Mouse (Mus musculus) lung, postnatal 0 days (tissue): ENCODE measurements around the gene Srebf1. TPM values are rescaled to one million over a fixed set of nuclear protein-coding genes. Genes with fewer than 3 reads are reported as not detected.

Experiments
- ATAC-seq: fragments of 200-750 bp; cut with Nextera tagmentation; 2 replicates; pipeline ENCODE4 v1.8.0; 2017; ENCODE audit warnings: moderate library complexity
- DNase-seq: peaks from one replicate; pipeline ENCODE4 v3.0.0-alpha.2; 2016; ENCODE audit warnings: low spot score
- H3K27ac ChIP-seq: fragments of 300-500 bp; sonication (generic); 2 replicates; pipeline ENCODE4 v1.5.1; 2014; ENCODE audit warnings: antibody characterized with exemption, mild to moderate bottlenecking, low read length, mixed read lengths
- H3K27me3 ChIP-seq: fragments of 300-500 bp; sonication (generic); replicated peaks from 2 replicates; pipeline ENCODE4 v1.6.1; 2014; ENCODE audit warnings: low read length, mixed read lengths; ENCODE audit not compliant: insufficient read depth
- H3K36me3 ChIP-seq: fragments of 300-500 bp; sonication (generic); 2 replicates; pipeline ENCODE4 v1.6.1; 2014; ENCODE audit warnings: low read length, mixed read lengths; ENCODE audit not compliant: insufficient read depth
- H3K4me1 ChIP-seq: fragments of 300-500 bp; sonication (generic); 2 replicates; pipeline ENCODE4 v1.6.1; 2014; ENCODE audit warnings: antibody characterized with exemption, low read depth, low read length, mixed read lengths; ENCODE audit not compliant: insufficient read depth
- H3K4me2 ChIP-seq: fragments of 300-500 bp; sonication (generic); replicated peaks from 2 replicates; pipeline ENCODE4 v1.6.1; 2014; ENCODE audit warnings: low read depth, mild to moderate bottlenecking, low read length, moderate library complexity, mixed read lengths
- H3K4me3 ChIP-seq: fragments of 300-500 bp; sonication (generic); 2 replicates; pipeline ENCODE4 v1.5.1; 2014; ENCODE audit warnings: low read depth, low read length
- H3K9ac ChIP-seq: fragments of 300-500 bp; sonication (generic); replicated peaks from 2 replicates; pipeline ENCODE4 v1.6.1; 2014; ENCODE audit warnings: low read depth, mild to moderate bottlenecking
- H3K9me3 ChIP-seq: fragments of 300-500 bp; sonication (generic); 2 replicates; pipeline ENCODE4 v1.6.1; 2016; ENCODE audit warnings: low read length, mixed read lengths
- CTCF ChIP-seq: IDR thresholded peaks from 2 replicates; pipeline ENCODE4 v1.5.1; 2016; ENCODE audit warnings: antibody characterized with exemption, mild to moderate bottlenecking
- EP300 ChIP-seq: IDR thresholded peaks from 2 replicates; pipeline ENCODE4 v1.6.1; 2016; ENCODE audit warnings: antibody characterized with exemption, mild to moderate bottlenecking, control low read depth
- WGBS: fragments of 180-500 bp; shearing (Covaris S2); extraction: QIAGEN DNeasy Blood & Tissue Kit; methylation state at CpG from one replicate; pipeline ENCODE4 v1.1.7; 2014; 5-methylcytosine and 5-hydroxymethylcytosine counted together
- polyA plus RNA-seq: library from polyadenylated mRNA; unstranded; fragments of >200 nt; fragmentation: Nextera tagmentation; extraction: Ambion mirVana; gene quantifications from 2 replicates; pipeline ENCODE4 v1.2.1, GENCODE M21; 2015

The Srebf1 gene
- polyA plus RNA-seq, 1 experiment from 2014 or later = 70.1 TPM

- no peaks in the 10 kb centered on the region; the same call in 1 of the 2 replicates for H3K4me1 ChIP-seq
- H3K4me3 ChIP-seq = no peak overlapping the region
- H3K4me2 ChIP-seq = no peak overlapping the region
- peak overlapping the region; percentile 20; the same call in 1 of the 2 replicates for H3K27ac ChIP-seq
- DNase-seq = peak; percentile 46
- WGBS = 72% methylated on average over 16 of the region's 17 CpGs
- no peak for TF ChIP-seq CTCF
- no peak for TF ChIP-seq EP300
- no peak overlapping the region for H3K9ac ChIP-seq
- peaks cover 6% of the 10 kb centered on the region; the same call in 1 of the 2 replicates for H3K36me3 ChIP-seq
- peak; percentile 64 for ATAC-seq
- H3K27me3 ChIP-seq = no peaks in the 10 kb centered on the region
- H3K9me3 ChIP-seq = peaks cover 4% of the 10 kb centered on the region; the same call in 1 of the 2 replicates
These were observed 32.2 kb downstream of the Srebf1 start for GRCm38 (mm10) chr11:60190055-60190641.

DNA sequence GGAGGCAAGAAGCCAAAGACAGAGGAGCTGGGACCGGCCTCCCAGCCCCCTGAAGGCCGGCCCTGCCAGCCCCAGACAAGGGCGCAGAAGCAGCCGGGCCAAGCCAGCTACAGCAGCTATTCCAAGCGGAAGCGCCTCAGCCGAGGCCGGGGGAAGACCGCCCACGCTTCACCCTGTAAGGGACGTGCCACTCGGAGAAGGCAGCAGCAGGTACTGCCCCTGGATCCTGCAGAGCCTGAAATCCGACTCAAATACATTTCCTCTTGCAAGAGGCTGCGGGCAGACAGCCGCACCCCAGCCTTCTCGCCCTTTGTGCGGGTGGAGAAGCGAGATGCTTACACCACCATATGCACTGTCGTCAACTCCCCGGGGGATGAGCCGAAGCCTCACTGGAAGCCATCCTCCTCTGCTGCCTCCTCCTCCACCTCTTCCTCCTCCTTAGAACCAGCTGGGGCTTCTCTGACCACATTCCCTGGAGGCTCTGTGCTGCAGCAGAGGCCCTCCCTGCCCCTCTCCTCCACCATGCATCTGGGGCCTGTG lies 32.8 kb downstream of the Srebf1 start:
- H3K36me3 ChIP-seq = peaks cover 6% of the 10 kb centered on the region; the same call in 1 of the 2 replicates

DNA sequence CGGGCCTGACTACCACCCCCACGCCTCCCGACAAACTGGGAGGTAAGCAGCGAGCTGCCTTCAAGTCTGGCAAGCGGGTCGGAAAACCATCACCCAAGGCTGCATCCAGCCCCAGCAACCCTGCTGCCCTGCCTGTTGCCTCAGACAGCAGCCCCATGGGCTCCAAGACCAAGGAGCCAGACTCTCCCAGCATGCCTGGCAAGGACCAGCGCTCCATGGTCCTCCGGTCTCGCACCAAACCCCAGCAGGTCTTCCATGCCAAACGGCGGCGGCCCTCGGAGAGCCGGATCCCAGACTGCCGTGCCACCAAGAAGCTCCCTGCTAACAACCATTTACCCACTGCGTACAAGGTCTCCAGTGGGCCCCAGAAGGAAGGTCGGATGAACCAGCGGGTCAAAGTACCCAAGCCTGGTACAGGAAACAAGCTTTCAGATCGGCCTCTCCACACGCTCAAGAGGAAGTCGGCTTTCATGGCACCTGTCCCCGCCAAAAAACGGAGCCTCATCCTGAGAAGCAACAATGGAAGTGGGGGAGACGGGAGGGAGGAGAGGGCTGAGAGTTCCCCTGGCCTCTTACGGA lies 34.0 kb downstream of the Srebf1 start:
- Histone ChIP-seq H3K36me3 (peaks cover 6% of the 10 kb centered on the region; the same call in 1 of the 2 replicates), H3K9ac (no peak overlapping the region), H3K27me3 (no peaks in the 10 kb centered on the region), H3K4me1 (no peaks in the 10 kb centered on the region; the same call in 1 of the 2 replicates), H3K9me3 (no peaks in the 10 kb centered on the region), H3K4me3 (no peak overlapping the region), H3K4me2 (no peak overlapping the region), H3K27ac (no peak overlapping the region)
- DNase-seq (no peak), ATAC-seq (no peak)
- WGBS = 84% methylated on average over 24 of the region's 25 CpGs
- no peak for TF ChIP-seq CTCF
- no peak for TF ChIP-seq EP300

More for the DNA sequence above, 32.8 kb downstream of the Srebf1 start:
- H3K9ac ChIP-seq = no peak overlapping the region
- TF ChIP-seq EP300 = no peak
- TF ChIP-seq CTCF = no peak
- peak; percentile 53 for ATAC-seq
- no peaks in the 10 kb centered on the region for H3K9me3 ChIP-seq
- H3K4me2 ChIP-seq = no peak overlapping the region
- no peak overlapping the region for H3K4me3 ChIP-seq
- no peaks in the 10 kb centered on the region for H3K27me3 ChIP-seq
- WGBS = 74% methylated on average over 21 of the region's 21 CpGs
- no peak for DNase-seq
- H3K4me1 ChIP-seq = no peaks in the 10 kb centered on the region; the same call in 1 of the 2 replicates
- H3K27ac ChIP-seq = peak overlapping the region; percentile 49; the same call in 1 of the 2 replicates

- no peak for DNase-seq
- Histone ChIP-seq H3K9ac (no peak overlapping the region), H3K4me1 (no peaks in the 10 kb centered on the region; the same call in 1 of the 2 replicates), H3K27me3 (no peaks in the 10 kb centered on the region), H3K4me3 (no peak overlapping the region), H3K9me3 (no peaks in the 10 kb centered on the region), H3K27ac (no peak overlapping the region), H3K36me3 (peaks cover 6% of the 10 kb centered on the region; the same call in 1 of the 2 replicates), H3K4me2 (no peak overlapping the region)
- TF ChIP-seq EP300 (no peak), CTCF (no peak)
- WGBS = 87% methylated on average over 11 of the region's 11 CpGs
- ATAC-seq = no peak
These were observed 35.3 kb downstream of the Srebf1 start for GRCm38 (mm10) chr11:60187070-60187469.

DNA sequence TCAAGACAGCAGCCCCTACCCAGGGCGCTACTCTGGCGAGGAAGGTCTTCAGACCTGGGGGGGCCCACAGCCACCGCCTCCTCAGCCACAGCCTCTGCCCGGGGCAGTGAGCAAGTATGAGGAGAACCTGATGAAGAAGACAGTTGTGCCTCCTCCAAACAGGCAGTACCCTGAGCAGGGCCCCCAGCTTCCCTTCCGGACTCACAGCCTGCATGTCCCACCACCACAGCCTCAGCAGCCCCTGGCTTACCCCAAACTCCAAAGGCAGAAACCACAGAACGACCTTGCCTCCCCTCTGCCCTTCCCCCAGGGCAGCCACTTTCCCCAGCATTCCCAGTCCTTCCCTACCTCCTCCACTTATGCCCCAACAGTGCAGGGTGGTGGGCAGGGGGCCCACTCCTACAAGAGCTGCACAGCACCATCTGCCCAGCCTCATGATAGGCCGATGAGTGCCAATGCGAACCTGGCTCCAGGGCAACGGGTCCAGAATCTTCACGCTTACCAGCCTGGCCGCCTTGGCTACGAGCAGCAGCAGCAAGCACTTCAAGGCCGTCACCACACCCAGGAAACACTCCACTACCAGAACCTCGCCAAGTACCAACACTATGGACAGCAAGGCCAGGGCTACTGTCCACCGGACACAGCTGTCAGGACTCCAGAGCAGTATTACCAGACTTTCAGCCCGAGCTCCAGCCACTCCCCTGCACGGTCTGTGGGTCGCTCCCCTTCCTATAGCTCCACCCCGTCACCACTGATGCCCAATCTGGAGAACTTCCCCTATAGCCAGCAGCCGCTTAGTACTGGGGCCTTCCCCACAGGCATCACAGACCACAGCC lies 36.8 kb downstream of the Srebf1 start:
- Histone ChIP-seq H3K9ac (no peak overlapping the region), H3K4me1 (no peaks in the 10 kb centered on the region; the same call in 1 of the 2 replicates), H3K27me3 (no peaks in the 10 kb centered on the region), H3K4me2 (no peak overlapping the region), H3K4me3 (no peak overlapping the region), H3K36me3 (peaks cover 6% of the 10 kb centered on the region; the same call in 1 of the 2 replicates), H3K27ac (no peak overlapping the region), H3K9me3 (no peaks in the 10 kb centered on the region)
- no peak for TF ChIP-seq CTCF
- TF ChIP-seq EP300 = no peak
- 58% methylated on average over 20 of the region's 20 CpGs for WGBS
- DNase-seq (peak; percentile 61), ATAC-seq (peak; percentile 32)
